Mouse (Mus musculus): ENCODE measurements around the gene Pde4b. TPM values are rescaled to one million over a fixed set of nuclear protein-coding genes. Genes with fewer than 3 reads are reported as not detected.

Pde4b gene
- polyA plus RNA-seq, 1 experiment from 2014 or later: 19.1 TPM

GRCm38 (mm10) chr4:102582963-102583362 is 495.6 kb downstream of the Pde4b start:
- 72% methylated on average over 6 of the region's 6 CpGs for WGBS
- H3K9ac ChIP-seq: no peak overlapping the region
- H3K36me3 ChIP-seq: no peaks in the 10 kb centered on the region
- no peak overlapping the region for H3K27ac ChIP-seq (replicated peaks)
- no peaks in the 10 kb centered on the region for H3K9me3 ChIP-seq
- peaks cover 24% of the 10 kb centered on the region for H3K4me1 ChIP-seq
- H3K4me2 ChIP-seq: no peak overlapping the region
- no peak overlapping the region for H3K4me3 ChIP-seq
- no peak for ATAC-seq (ENCODE audit: extremely low read depth, insufficient number of reproducible peaks, low FRiP score, low TSS enrichment)
- H3K27me3 ChIP-seq (replicated peaks): no peaks in the 10 kb centered on the region

GRCm38 (mm10) chr4:102583469-102583868 is 496.1 kb downstream of the Pde4b start:
- Histone ChIP-seq H3K4me2 (no peak overlapping the region), H3K9me3 (no peaks in the 10 kb centered on the region), H3K9ac (no peak overlapping the region), H3K4me3 (no peak overlapping the region), H3K4me1 (peaks cover 27% of the 10 kb centered on the region), H3K27me3 (replicated peaks) (no peaks in the 10 kb centered on the region), H3K36me3 (no peaks in the 10 kb centered on the region), H3K27ac (replicated peaks) (no peak overlapping the region)
- WGBS: 75% methylated on average over 3 of the region's 3 CpGs
- ATAC-seq (ENCODE audit: extremely low read depth, insufficient number of reproducible peaks, low FRiP score, low TSS enrichment): no peak

- H3K9ac ChIP-seq: no peak overlapping the region
- peaks cover 40% of the 10 kb centered on the region for H3K4me1 ChIP-seq
- no peaks in the 10 kb centered on the region for H3K36me3 ChIP-seq
- no peak overlapping the region for H3K4me3 ChIP-seq
- 44% methylated on average over 6 of the region's 6 CpGs for WGBS
- H3K27me3 ChIP-seq (replicated peaks): no peaks in the 10 kb centered on the region
- H3K27ac ChIP-seq (replicated peaks): peak overlapping the region; percentile 30
- H3K4me2 ChIP-seq: no peak overlapping the region
- no peaks in the 10 kb centered on the region for H3K9me3 ChIP-seq
- no peak for ATAC-seq (ENCODE audit: extremely low read depth, insufficient number of reproducible peaks, low FRiP score, low TSS enrichment)
These were observed 497.4 kb downstream of the Pde4b start for GRCm38 (mm10) chr4:102584601-102585265.

GRCm38 (mm10) chr4:102585541-102585940 is 498.2 kb downstream of the Pde4b start:
- no peak overlapping the region for H3K9ac ChIP-seq
- peaks cover 36% of the 10 kb centered on the region for H3K4me1 ChIP-seq
- H3K9me3 ChIP-seq: no peaks in the 10 kb centered on the region
- ATAC-seq (ENCODE audit: extremely low read depth, insufficient number of reproducible peaks, low FRiP score, low TSS enrichment): no peak
- WGBS: 56% methylated on average over 3 of the region's 4 CpGs
- no peak overlapping the region for H3K4me3 ChIP-seq
- H3K4me2 ChIP-seq: no peak overlapping the region
- H3K27me3 ChIP-seq (replicated peaks): no peaks in the 10 kb centered on the region
- no peak overlapping the region for H3K27ac ChIP-seq (replicated peaks)
- no peaks in the 10 kb centered on the region for H3K36me3 ChIP-seq

DNA sequence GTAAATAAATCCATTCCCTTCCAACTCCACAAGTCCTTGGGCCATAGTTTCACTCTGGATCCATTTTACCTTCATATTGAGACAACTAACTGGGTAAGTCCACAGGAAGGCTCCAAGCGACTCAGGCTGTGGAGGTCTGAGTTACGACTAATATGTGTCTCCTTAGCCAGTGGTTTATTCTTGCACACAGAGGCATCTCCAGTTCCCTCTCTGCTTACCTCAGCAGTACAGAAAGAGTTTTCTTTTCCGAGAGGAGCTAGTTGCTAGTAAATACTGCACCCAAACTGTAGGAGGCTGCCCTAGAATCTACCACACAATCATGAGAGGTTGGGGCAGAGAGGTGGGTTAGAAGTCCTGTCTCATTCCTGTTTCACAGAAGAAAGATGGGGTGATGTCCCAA is 499.4 kb downstream of the Pde4b start:
- Histone ChIP-seq H3K27me3 (replicated peaks) (no peaks in the 10 kb centered on the region), H3K9me3 (no peaks in the 10 kb centered on the region), H3K4me3 (no peak overlapping the region), H3K27ac (replicated peaks) (no peak overlapping the region), H3K9ac (no peak overlapping the region), H3K4me2 (no peak overlapping the region), H3K4me1 (peaks cover 31% of the 10 kb centered on the region), H3K36me3 (peaks cover 6% of the 10 kb centered on the region)
- no peak for ATAC-seq (ENCODE audit: extremely low read depth, insufficient number of reproducible peaks, low FRiP score, low TSS enrichment)
- 84% methylated on average over 3 of the region's 3 CpGs for WGBS

DNA sequence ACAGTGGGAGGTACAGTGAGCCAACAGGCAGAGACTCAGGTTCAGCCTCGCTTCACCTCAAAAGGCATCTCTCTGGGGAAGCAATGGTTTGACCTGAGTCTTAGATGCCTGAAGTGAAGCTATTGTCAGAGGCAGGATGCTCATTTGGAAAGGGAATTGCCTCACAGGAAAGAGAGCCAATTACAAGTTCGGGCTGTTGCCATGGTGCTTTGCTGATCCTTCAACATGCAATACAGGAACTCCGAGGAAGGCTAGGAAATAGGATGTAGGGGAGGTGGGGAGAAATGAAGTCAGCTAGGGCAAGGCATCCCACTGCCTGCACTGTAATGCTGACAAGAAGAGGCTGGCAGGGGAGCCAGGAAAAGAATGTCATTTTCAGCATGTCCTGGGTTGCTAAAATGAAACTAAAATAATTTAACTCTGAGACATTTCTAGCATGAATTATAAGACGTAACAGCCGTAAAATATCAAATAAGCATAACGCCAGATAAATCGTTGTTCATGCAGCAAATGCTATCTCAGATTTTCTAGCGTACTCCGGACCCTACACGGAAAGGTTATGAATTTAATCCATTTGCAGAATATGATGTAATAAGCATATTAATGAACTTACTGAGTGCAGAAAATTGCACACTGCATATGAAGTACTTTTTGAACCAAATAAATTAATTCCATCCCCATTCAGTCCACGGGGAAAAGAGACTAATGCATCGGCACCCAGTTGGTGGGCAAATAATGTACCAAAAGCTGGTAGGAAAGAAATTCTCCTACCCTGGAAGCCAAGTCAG is 501.5 kb downstream of the Pde4b start:
- Histone ChIP-seq H3K36me3 (peaks cover 13% of the 10 kb centered on the region), H3K4me2 (peak overlapping the region; percentile 66), H3K27ac (replicated peaks) (peak overlapping the region; percentile 54), H3K9me3 (no peaks in the 10 kb centered on the region), H3K4me1 (peaks cover 36% of the 10 kb centered on the region), H3K9ac (peak overlapping the region; percentile 74), H3K27me3 (replicated peaks) (no peaks in the 10 kb centered on the region), H3K4me3 (peak overlapping the region; percentile 42)
- ATAC-seq (ENCODE audit: extremely low read depth, insufficient number of reproducible peaks, low FRiP score, low TSS enrichment): no peak
- WGBS: 45% methylated on average over 12 of the region's 12 CpGs

GRCm38 (mm10) chr4:102589537-102590031 is 502.2 kb downstream of the Pde4b start:
- no peak for ATAC-seq (ENCODE audit: extremely low read depth, insufficient number of reproducible peaks, low FRiP score, low TSS enrichment)
- Histone ChIP-seq H3K9me3 (no peaks in the 10 kb centered on the region), H3K9ac (peak overlapping the region; percentile 74), H3K4me3 (peak overlapping the region; percentile 42), H3K27me3 (replicated peaks) (no peaks in the 10 kb centered on the region), H3K27ac (replicated peaks) (peak overlapping the region; percentile 54), H3K4me2 (peak overlapping the region; percentile 66), H3K4me1 (peaks cover 32% of the 10 kb centered on the region), H3K36me3 (peaks cover 16% of the 10 kb centered on the region)
- WGBS: 11% methylated on average over 9 of the region's 9 CpGs

DNA sequence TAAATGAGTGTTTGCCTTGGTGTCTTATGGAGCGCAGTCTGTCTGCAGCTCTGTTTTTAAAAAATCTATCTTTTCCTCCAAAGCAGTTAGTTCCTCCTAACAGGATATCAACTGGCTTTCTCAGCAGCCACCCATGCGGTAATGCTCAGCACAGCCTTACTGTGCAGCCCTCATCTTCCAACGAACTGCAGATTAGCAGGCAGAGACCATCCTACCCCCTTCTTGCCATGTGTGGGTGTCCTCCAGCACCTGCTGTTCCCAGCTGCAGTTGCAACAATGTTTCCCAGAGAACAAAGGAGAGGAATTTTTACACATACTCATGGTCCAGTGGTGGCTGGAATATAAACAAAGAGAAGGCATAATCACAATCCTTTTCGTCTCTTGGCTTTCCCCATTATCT is 504.5 kb downstream of the Pde4b start:
- Histone ChIP-seq H3K9ac (no peak overlapping the region), H3K27ac (replicated peaks) (no peak overlapping the region), H3K4me3 (no peak overlapping the region), H3K9me3 (no peaks in the 10 kb centered on the region), H3K4me2 (no peak overlapping the region), H3K4me1 (peaks cover 27% of the 10 kb centered on the region), H3K36me3 (peaks cover 33% of the 10 kb centered on the region), H3K27me3 (replicated peaks) (no peaks in the 10 kb centered on the region)
- WGBS: 58% methylated on average over 4 of the region's 4 CpGs
- ATAC-seq (ENCODE audit: extremely low read depth, insufficient number of reproducible peaks, low FRiP score, low TSS enrichment): no peak

GRCm38 (mm10) chr4:102592541-102592940 is 505.2 kb downstream of the Pde4b start:
- Histone ChIP-seq H3K27ac (replicated peaks) (no peak overlapping the region), H3K4me2 (no peak overlapping the region), H3K9me3 (no peaks in the 10 kb centered on the region), H3K9ac (no peak overlapping the region), H3K27me3 (replicated peaks) (no peaks in the 10 kb centered on the region), H3K4me3 (no peak overlapping the region), H3K36me3 (peaks cover 41% of the 10 kb centered on the region), H3K4me1 (peaks cover 27% of the 10 kb centered on the region)
- WGBS: 85% methylated on average over 2 of the region's 2 CpGs
- ATAC-seq (ENCODE audit: extremely low read depth, insufficient number of reproducible peaks, low FRiP score, low TSS enrichment): no peak

GRCm38 (mm10) chr4:102593631-102594030 is 506.3 kb downstream of the Pde4b start:
- no peak for ATAC-seq (ENCODE audit: extremely low read depth, insufficient number of reproducible peaks, low FRiP score, low TSS enrichment)
- no peaks in the 10 kb centered on the region for H3K27me3 ChIP-seq (replicated peaks)
- H3K4me1 ChIP-seq: peaks cover 23% of the 10 kb centered on the region
- no peak overlapping the region for H3K27ac ChIP-seq (replicated peaks)
- no peaks in the 10 kb centered on the region for H3K9me3 ChIP-seq
- H3K4me3 ChIP-seq: no peak overlapping the region
- H3K9ac ChIP-seq: no peak overlapping the region
- H3K36me3 ChIP-seq: peaks cover 50% of the 10 kb centered on the region
- no peak overlapping the region for H3K4me2 ChIP-seq
- WGBS: 83% methylated on average over 4 of the region's 4 CpGs

DNA sequence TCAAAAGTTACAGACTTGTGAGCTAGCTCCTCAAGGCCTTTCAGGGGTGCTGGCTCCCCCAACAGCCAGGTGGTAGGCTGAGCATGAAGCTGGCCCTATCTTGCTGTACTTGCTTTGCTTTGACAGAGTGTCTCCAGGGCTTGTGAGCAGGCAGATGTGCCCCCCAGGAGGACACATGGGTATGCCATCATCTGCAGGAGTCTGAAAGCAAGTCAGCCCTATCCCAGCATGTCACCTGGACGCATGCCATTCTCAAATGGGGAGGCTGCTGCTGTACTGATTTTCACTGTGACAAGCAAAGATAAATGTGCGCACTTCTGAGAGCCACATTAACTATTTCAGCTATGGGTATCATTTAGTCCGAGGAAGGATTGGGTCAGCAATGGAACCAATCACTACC is 507.2 kb downstream of the Pde4b start:
- H3K4me3 ChIP-seq: no peak overlapping the region
- no peak overlapping the region for H3K9ac ChIP-seq
- WGBS: 77% methylated on average over 3 of the region's 3 CpGs
- H3K9me3 ChIP-seq: no peaks in the 10 kb centered on the region
- H3K4me1 ChIP-seq: peaks cover 14% of the 10 kb centered on the region
- H3K36me3 ChIP-seq: peaks cover 58% of the 10 kb centered on the region
- no peak overlapping the region for H3K4me2 ChIP-seq
- H3K27me3 ChIP-seq (replicated peaks): no peaks in the 10 kb centered on the region
- ATAC-seq (ENCODE audit: extremely low read depth, insufficient number of reproducible peaks, low FRiP score, low TSS enrichment): no peak
- H3K27ac ChIP-seq (replicated peaks): no peak overlapping the region
